Comparison of ENCODE assay signal across 8 mouse cellular contexts in the genomic region with DNA sequence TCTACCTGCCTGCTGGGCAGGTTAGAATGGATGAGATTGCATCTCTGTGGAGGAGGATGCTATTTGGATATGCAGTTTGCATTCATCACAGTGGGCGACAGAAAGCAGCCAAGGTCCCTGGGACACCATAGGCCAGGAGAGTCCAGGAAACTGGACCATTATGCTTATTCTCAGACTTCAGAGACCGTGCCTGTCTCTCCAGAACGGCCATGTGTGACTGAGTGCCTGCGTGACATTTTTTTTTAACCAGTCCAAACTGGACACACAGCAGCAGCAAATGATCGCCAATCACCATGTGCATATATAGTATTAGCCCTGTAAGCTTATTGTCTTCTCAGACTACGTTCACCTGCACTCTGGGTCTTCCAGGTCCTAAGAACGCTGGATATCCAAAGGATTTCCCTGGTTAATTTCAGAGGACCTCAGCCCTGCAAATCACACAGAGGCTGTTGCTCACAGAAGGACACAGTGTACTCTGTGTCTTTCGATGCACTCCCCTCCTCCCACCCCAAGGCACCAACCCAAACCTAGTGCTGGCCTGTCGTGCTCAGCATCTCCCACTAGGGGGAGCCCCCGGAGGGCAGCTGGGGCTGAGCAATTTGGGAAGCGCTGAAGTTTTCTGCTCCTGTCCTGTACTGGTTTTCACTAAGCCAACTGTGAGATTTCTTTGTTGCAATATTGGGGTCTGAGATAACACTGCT.
DNase-seq lines count a peak whose midpoint lies in the region; ATAC-seq and TF ChIP-seq lines count a peak whose summit lies in the region.

No protein-coding gene starts in this region.

- H3K4me1 ChIP-seq in forebrain, embryonic 13.5 days: peaks cover 48% of the 10 kb centered on the region
- peaks cover 5% of the 10 kb centered on the region; the same call in 1 of the 2 replicates for H3K4me1 ChIP-seq in heart, postnatal 0 days (ENCODE audit: control insufficient read depth, insufficient read depth)

- peak overlapping the region; percentile 60 for H3K9ac ChIP-seq in forebrain, embryonic 13.5 days
- H3K9ac ChIP-seq in heart, postnatal 0 days (replicated peaks; ENCODE audit: low read depth, low read length): no peak overlapping the region

- peak; percentile 97 for TF ChIP-seq CTCF in heart, postnatal 0 days (IDR thresholded peaks at IDR 0.05; ENCODE audit: low read depth)

- DNase-seq in CD8-positive naive resting alpha-beta T cell, adult 2 months (ENCODE audit: low read depth in 2 of 2, low spot score in 2 of 2): peak; percentile 3 to 28
- DNase-seq in brain, embryonic 18.5 days (ENCODE audit: low read depth, low spot score): peak; percentile 63
- DNase-seq in heart, postnatal 0 days (ENCODE audit: low spot score): peak; percentile 81
- peak; percentile 92 to 93 for DNase-seq in kidney, postnatal 4 days
- peak; percentile 73 to 74 for DNase-seq in lung, adult 18-20 months
- peak; percentile 74 for DNase-seq in ovary, adult 18-20 months (ENCODE audit: low spot score)
- DNase-seq in thymus, postnatal 10 days (ENCODE audit: low spot score in 2 of 2): peak; percentile 9 to 66

- H3K4me3 ChIP-seq in forebrain, embryonic 13.5 days: peak overlapping the region; percentile 29
- peak overlapping the region; percentile 21; the same call in 1 of the 2 replicates for H3K4me3 ChIP-seq in heart, postnatal 0 days (ENCODE audit: low read depth, low read length)

- no peaks in the 10 kb centered on the region for H3K9me3 ChIP-seq in forebrain, embryonic 13.5 days (replicated peaks)
- no peaks in the 10 kb centered on the region for H3K9me3 ChIP-seq in heart, postnatal 0 days (replicated peaks; ENCODE audit: control insufficient read depth, low read length)

- H3K27me3 ChIP-seq in forebrain, embryonic 13.5 days: no peaks in the 10 kb centered on the region
- H3K27me3 ChIP-seq in heart, postnatal 0 days (ENCODE audit: control insufficient read depth, insufficient read depth, low read length): no peaks in the 10 kb centered on the region

- peak; percentile 91 for ATAC-seq in forebrain, embryonic 13.5 days
- peak; percentile 90 for ATAC-seq in heart, postnatal 0 days (ENCODE audit: insufficient read depth, low read depth)

- TF ChIP-seq EP300 in heart, postnatal 0 days (IDR thresholded peaks at IDR 0.05; ENCODE audit: low read depth): peak; percentile 32; the same call in 1 of the 2 replicates

- H3K36me3 ChIP-seq in forebrain, embryonic 13.5 days (ENCODE audit: poor library complexity, severe bottlenecking): no peaks in the 10 kb centered on the region
- no peaks in the 10 kb centered on the region for H3K36me3 ChIP-seq in heart, postnatal 0 days (replicated peaks; ENCODE audit: control insufficient read depth, insufficient read depth, low read length)

- peak overlapping the region; percentile 77 for H3K27ac ChIP-seq in forebrain, embryonic 13.5 days
- H3K27ac ChIP-seq in heart, postnatal 0 days (ENCODE audit: low read depth): peak overlapping the region; percentile 82

- 43% methylated on average over 11 of the region's 11 CpGs for WGBS in forebrain, embryonic 13.5 days
- WGBS in heart, postnatal 0 days: 45% methylated on average over 11 of the region's 11 CpGs

- peak overlapping the region; percentile 56 for H3K4me2 ChIP-seq in forebrain, embryonic 13.5 days
- peak overlapping the region; percentile 47; the same call in 1 of the 2 replicates for H3K4me2 ChIP-seq in heart, postnatal 0 days (ENCODE audit: low read depth, low read length)

Comparison
In these comparisons a context has a peak if more than half of its experiments do, and no peak if none do; other contexts are left out.
1. Peak in every context shown above with its lines: DNase-seq, ATAC-seq, H3K4me3 ChIP-seq and H3K27ac ChIP-seq.
2. DNase-seq: peak in every context shown above with its lines; median percentile 92 in kidney, postnatal 4 days; 81 in heart, postnatal 0 days; 74 in ovary, adult 18-20 months; 74 in lung, adult 18-20 months; 63 in brain, embryonic 18.5 days; 38 in thymus, postnatal 10 days; 16 in CD8-positive naive resting alpha-beta T cell, adult 2 months.